Mouse (Mus musculus) heart, embryonic 12.5 days (tissue): Measurements from ENCODE around the gene Omd. TPM values are rescaled to one million over a fixed set of nuclear protein-coding genes. Genes with fewer than 3 reads are reported as not detected.
"Not testable (repeated sequence)": the region's sequence is repeated elsewhere in the genome, so short reads cannot be mapped to it uniquely, and the experiment has no call there.

Experiments used
- ATAC-seq: fragments of 200-750 bp; cut with Nextera tagmentation; 2 replicates; pipeline ENCODE4 v1.8.0; 2017; ENCODE audit warnings: moderate TSS enrichment, moderate library complexity; ENCODE audit not compliant: insufficient number of reproducible peaks, low FRiP score
- H3K27ac ChIP-seq: fragments of 300-500 bp; sonication (generic); 2 replicates; pipeline ENCODE4 v1.5.1; 2016; ENCODE audit warnings: mild to moderate bottlenecking, moderate library complexity; ENCODE audit not compliant: poor library complexity, severe bottlenecking
- H3K27me3 ChIP-seq: fragments of 300-500 bp; sonication (generic); replicated peaks from 2 replicates; pipeline ENCODE4 v1.6.1; 2016; ENCODE audit warnings: mild to moderate bottlenecking, moderate library complexity
- H3K36me3 ChIP-seq: fragments of 300-500 bp; sonication (generic); 2 replicates; pipeline ENCODE4 v1.6.1; 2016; ENCODE audit warnings: mild to moderate bottlenecking, moderate library complexity
- H3K4me1 ChIP-seq: fragments of 300-500 bp; sonication (generic); replicated peaks from 2 replicates; pipeline ENCODE4 v1.6.1; 2016; ENCODE audit warnings: mild to moderate bottlenecking
- H3K4me2 ChIP-seq: fragments of 300-500 bp; sonication (generic); 2 replicates; pipeline ENCODE4 v1.6.1; 2016; ENCODE audit warnings: mild to moderate bottlenecking, moderate library complexity
- H3K4me3 ChIP-seq: fragments of 300-500 bp; sonication (generic); 2 replicates; pipeline ENCODE4 v1.5.1; 2016; ENCODE audit warnings: mild to moderate bottlenecking
- H3K9ac ChIP-seq: fragments of 300-500 bp; sonication (generic); 2 replicates; pipeline ENCODE4 v1.6.1; 2016; ENCODE audit warnings: mild to moderate bottlenecking, moderate library complexity
- H3K9me3 ChIP-seq: fragments of 300-500 bp; sonication (generic); replicated peaks from 2 replicates; pipeline ENCODE4 v1.6.1; 2016; ENCODE audit warnings: mild to moderate bottlenecking, moderate library complexity
- WGBS: fragments of 180-500 bp; shearing (Covaris S2); methylation state at CpG from one replicate; pipeline ENCODE4 v1.1.7; 2016; 5-methylcytosine and 5-hydroxymethylcytosine counted together
- polyA plus RNA-seq: library from polyadenylated mRNA; unstranded; fragments of >200 nt; fragmentation: Nextera tagmentation; extraction: Ambion mirVana; gene quantifications from 2 replicates; pipeline ENCODE4 v1.2.1, GENCODE M21; 2016

Gene Omd
- polyA plus RNA-seq, 1 experiment from 2014 or later, result 0.43 TPM

GRCm38 (mm10) chr13:49559185-49559584, 23.1 kb upstream of the Omd start:
- Histone ChIP-seq H3K4me2 (no peak overlapping the region), H3K4me3 (no peak overlapping the region), H3K36me3 (no peaks in the 10 kb centered on the region), H3K27me3 (no peaks in the 10 kb centered on the region), H3K4me1 (no peaks in the 10 kb centered on the region), H3K9me3 (no peaks in the 10 kb centered on the region), H3K27ac (no peak overlapping the region), H3K9ac (no peak overlapping the region)
- WGBS, result 40% methylated on average over 2 of the region's 2 CpGs
- no peak for ATAC-seq

DNA sequence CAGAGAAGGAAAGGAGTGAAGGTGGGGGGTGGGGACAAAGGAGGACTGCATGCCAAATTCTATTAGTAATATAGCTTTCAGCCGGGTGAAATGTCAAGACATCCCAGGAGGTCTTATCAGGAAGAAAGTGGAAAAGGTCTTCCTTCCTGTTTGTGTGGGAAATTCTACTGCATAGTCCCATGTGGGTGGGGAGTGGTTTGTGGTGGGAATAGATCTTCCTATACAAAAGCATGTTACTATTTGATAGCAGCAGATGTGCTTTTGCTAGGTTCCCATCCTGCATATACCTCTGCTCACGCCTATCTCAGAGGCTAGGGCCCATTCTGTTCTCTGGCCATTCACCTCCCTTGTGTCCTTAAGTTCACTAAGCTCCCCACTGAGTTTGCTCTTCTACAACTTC, 21.4 kb upstream of the Omd start:
- Histone ChIP-seq H3K27me3 (no peaks in the 10 kb centered on the region), H3K4me2 (no peak overlapping the region), H3K9ac (no peak overlapping the region), H3K36me3 (no peaks in the 10 kb centered on the region), H3K9me3 (no peaks in the 10 kb centered on the region), H3K27ac (no peak overlapping the region), H3K4me1 (0 out of 2 replicates have a peak, but pooled peaks cover 2% of the 10 kb centered on the region), H3K4me3 (no peak overlapping the region)
- ATAC-seq, result no peak
- 39% methylated on average over 2 of the region's 2 CpGs for WGBS

- no peak for ATAC-seq
- no peak overlapping the region for H3K4me2 ChIP-seq
- no peaks in the 10 kb centered on the region for H3K27me3 ChIP-seq
- no peak overlapping the region for H3K9ac ChIP-seq
- 92% methylated on average over 1 of the region's 1 CpGs for WGBS
- H3K9me3 ChIP-seq, result no peaks in the 10 kb centered on the region
- no peaks in the 10 kb centered on the region for H3K36me3 ChIP-seq
- no peak overlapping the region for H3K27ac ChIP-seq
- no peak overlapping the region for H3K4me3 ChIP-seq
- 0 out of 2 replicates have a peak, but pooled peaks cover 2% of the 10 kb centered on the region for H3K4me1 ChIP-seq
Measured at GRCm38 (mm10) chr13:49564347-49564746, 17.9 kb upstream of the Omd start.

GRCm38 (mm10) chr13:49570371-49570770, 11.9 kb upstream of the Omd start:
- Histone ChIP-seq H3K4me2 (no peak overlapping the region), H3K27me3 (no peaks in the 10 kb centered on the region), H3K36me3 (no peaks in the 10 kb centered on the region), H3K9me3 (no peaks in the 10 kb centered on the region), H3K4me1 (no peaks in the 10 kb centered on the region), H3K4me3 (no peak overlapping the region), H3K27ac (no peak overlapping the region), H3K9ac (no peak overlapping the region)
- 64% methylated on average over 3 of the region's 3 CpGs for WGBS
- ATAC-seq, result no peak

- no peaks in the 10 kb centered on the region for H3K36me3 ChIP-seq
- H3K9me3 ChIP-seq, result no peaks in the 10 kb centered on the region
- no peak for ATAC-seq
- WGBS, result 79% methylated on average over 2 of the region's 2 CpGs
- no peak overlapping the region for H3K4me3 ChIP-seq
- no peaks in the 10 kb centered on the region for H3K4me1 ChIP-seq
- H3K9ac ChIP-seq, result no peak overlapping the region
- H3K27ac ChIP-seq, result no peak overlapping the region
- H3K4me2 ChIP-seq, result no peak overlapping the region
- H3K27me3 ChIP-seq, result no peaks in the 10 kb centered on the region
Measured at GRCm38 (mm10) chr13:49571418-49571817, 10.8 kb upstream of the Omd start.

DNA sequence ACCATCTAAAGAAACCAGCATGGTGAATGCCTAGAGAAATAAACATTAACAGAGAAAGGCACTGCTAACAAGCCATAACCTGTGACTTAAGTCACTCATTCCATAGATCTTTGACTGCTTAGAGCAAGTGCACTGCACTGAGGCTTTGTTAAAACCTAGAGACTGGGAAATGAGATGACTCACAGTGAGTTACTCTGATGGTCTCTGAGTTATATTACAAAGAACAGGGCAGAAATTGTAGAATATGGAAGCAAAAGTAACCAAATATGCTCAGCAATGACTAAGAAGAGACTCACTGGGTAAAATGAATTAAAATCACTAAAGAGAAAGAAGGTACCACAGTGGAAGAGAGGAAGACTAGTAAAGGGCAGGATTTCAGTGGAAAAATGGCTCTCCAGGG, 1.6 kb downstream of the Omd start:
- H3K4me3 ChIP-seq, result no peak overlapping the region
- no peaks in the 10 kb centered on the region for H3K9me3 ChIP-seq
- no peaks in the 10 kb centered on the region for H3K4me1 ChIP-seq
- H3K4me2 ChIP-seq, result no peak overlapping the region
- no peak for ATAC-seq
- H3K9ac ChIP-seq, result no peak overlapping the region
- H3K27me3 ChIP-seq, result no peaks in the 10 kb centered on the region
- no peaks in the 10 kb centered on the region for H3K36me3 ChIP-seq
- no peak overlapping the region for H3K27ac ChIP-seq

GRCm38 (mm10) chr13:49584307-49585005, 2.2 kb downstream of the Omd start:
- Histone ChIP-seq H3K4me2 (no peak overlapping the region), H3K9ac (no peak overlapping the region), H3K27ac (no peak overlapping the region), H3K4me1 (no peaks in the 10 kb centered on the region), H3K27me3 (no peaks in the 10 kb centered on the region), H3K9me3 (no peaks in the 10 kb centered on the region), H3K4me3 (no peak overlapping the region), H3K36me3 (no peaks in the 10 kb centered on the region)
- 84% methylated on average over 8 of the region's 8 CpGs for WGBS
- no peak for ATAC-seq

GRCm38 (mm10) chr13:49586062-49586461, 3.8 kb downstream of the Omd start:
- Histone ChIP-seq H3K27ac (no peak overlapping the region), H3K9ac (no peak overlapping the region), H3K4me2 (no peak overlapping the region), H3K4me1 (no peaks in the 10 kb centered on the region), H3K4me3 (no peak overlapping the region), H3K36me3 (no peaks in the 10 kb centered on the region), H3K27me3 (no peaks in the 10 kb centered on the region), H3K9me3 (no peaks in the 10 kb centered on the region)
- WGBS, result 89% methylated on average over 6 of the region's 6 CpGs
- ATAC-seq, result no peak

GRCm38 (mm10) chr13:49602541-49602940, 20.3 kb downstream of the Omd start:
- not testable (repeated sequence) for H3K4me3 ChIP-seq, H3K4me2 ChIP-seq, H3K9me3 ChIP-seq, H3K27me3 ChIP-seq, H3K4me1 ChIP-seq, ATAC-seq, H3K9ac ChIP-seq, H3K36me3 ChIP-seq, H3K27ac ChIP-seq
- WGBS, result 84% methylated on average over 2 of the region's 2 CpGs

DNA sequence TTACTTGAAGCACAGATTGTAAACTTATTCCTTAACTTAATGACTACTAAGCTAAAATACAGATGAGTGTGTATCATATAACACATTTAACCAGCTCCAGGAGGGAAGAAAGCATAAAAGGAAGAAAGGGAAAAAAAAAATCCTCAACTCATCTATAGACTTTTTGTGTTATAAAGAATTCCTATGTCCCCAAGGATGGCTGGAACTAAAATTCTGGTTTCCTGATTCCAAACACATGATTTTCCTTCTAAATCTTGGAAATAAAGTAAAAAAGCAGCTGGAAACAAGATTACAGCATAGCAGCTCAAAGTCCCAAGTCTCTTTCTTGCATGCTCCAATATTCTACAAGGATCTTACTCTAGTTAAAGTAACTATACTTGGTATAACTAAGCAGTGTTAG, 21.3 kb downstream of the Omd start:
- Histone ChIP-seq H3K4me2 (no peak overlapping the region), H3K4me3 (no peak overlapping the region), H3K36me3 (0 out of 2 replicates have a peak, but pooled peaks cover 4% of the 10 kb centered on the region), H3K4me1 (no peaks in the 10 kb centered on the region), H3K27ac (no peak overlapping the region), H3K9ac (no peak overlapping the region), H3K9me3 (no peaks in the 10 kb centered on the region), H3K27me3 (no peaks in the 10 kb centered on the region)
- ATAC-seq, result no peak

DNA sequence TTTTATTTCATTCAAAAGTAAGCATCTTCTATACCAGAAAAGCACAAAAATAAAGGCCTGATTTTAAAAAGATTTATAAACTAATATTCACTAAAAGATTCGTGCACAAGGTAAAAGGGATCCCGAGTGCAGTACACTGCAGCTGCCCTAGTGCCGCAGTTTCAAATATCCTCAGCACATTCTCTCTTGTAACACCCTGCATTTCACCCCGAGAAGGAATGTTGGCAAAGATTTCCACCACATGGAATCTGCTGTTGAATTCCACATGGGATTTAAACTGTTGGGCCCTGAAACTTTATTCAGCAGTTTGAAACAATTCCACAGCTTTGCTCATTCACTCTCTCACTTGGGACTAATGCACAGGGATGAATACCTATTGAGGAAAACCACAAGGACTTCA, 25.5 kb downstream of the Omd start, which contains the start of gene Ogn:
TSS of gene Ogn (plus strand) at position 333 of the 400 bp plus-strand sequence.
- H3K27ac ChIP-seq, result no peak within 1 kb of the TSS
- no peak within 1 kb of the TSS for H3K4me3 ChIP-seq
- no peak within 1 kb of the TSS for H3K9ac ChIP-seq
- no peak within 1 kb of the TSS for H3K4me2 ChIP-seq
- no peak for ATAC-seq
- no peaks in the 10 kb centered on the region for H3K9me3 ChIP-seq
- no peaks in the 10 kb centered on the region for H3K36me3 ChIP-seq
- H3K27me3 ChIP-seq, result no peaks in the 10 kb centered on the region
- H3K4me1 ChIP-seq, result no peaks in the 10 kb centered on the region
- WGBS, result 52% methylated on average over 4 of the region's 4 CpGs
